Comparison of ENCODE assay signal across 9 mouse cellular contexts in the genomic region with DNA sequence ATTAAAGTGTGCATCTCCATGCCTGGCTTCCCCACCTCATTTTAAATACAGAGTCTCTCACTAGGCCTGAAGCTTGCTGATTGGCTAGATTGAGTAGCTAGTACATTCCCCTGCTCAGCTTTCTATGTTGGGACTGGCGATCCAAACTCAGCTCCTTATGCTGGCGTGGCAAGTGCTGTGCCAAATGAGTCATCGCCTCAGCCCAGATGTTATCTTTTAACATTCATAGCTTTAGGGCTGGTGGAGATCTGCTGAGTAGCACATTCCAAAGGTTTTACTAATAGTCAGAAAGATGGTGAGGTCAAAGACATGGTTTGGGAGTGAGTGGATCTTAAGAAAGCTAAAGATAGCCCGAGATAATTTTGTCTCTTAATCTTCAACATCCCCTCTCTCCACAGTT. TPM values are rescaled to one million over a fixed set of nuclear protein-coding genes. Genes with fewer than 3 reads are reported as not detected.
DNase-seq lines count a peak whose midpoint lies in the region; ATAC-seq and TF ChIP-seq lines count a peak whose summit lies in the region.
"Had no signal": no experiment of that assay in that cellular context is flagged by ENCODE, and none has a peak within 500 bp of the region (broad histone marks: within the 10 kb centered on the region; RNA-seq: fewer than 3 reads in every experiment).

No protein-coding gene starts in this region.

- H3K4me2 ChIP-seq in heart, embryonic 14.5 days (ENCODE audit: low read length) = no peak overlapping the region
- no peak overlapping the region for H3K4me2 ChIP-seq in lung, embryonic 15.5 days
- H3K4me2 ChIP-seq in midbrain, embryonic 11.5 days = no peak overlapping the region
- H3K4me2 ChIP-seq: limb, embryonic 13.5 days had no signal

- in situ Hi-C loops in ES-E14 (cut with MboI; ENCODE audit: low sequenced_read_pairs in 2 of 2, unreplicated experiment in 2 of 2) = no loop called here

- H3K9me3 ChIP-seq in ES-E14 (ENCODE audit: control insufficient read depth, insufficient read depth, low read depth, low read length) = no peaks in the 10 kb centered on the region
- no peaks in the 10 kb centered on the region for H3K9me3 ChIP-seq in heart, embryonic 14.5 days (ENCODE audit: control insufficient read depth, low read length)
- H3K9me3 ChIP-seq in lung, embryonic 15.5 days = no peaks in the 10 kb centered on the region
- no peaks in the 10 kb centered on the region for H3K9me3 ChIP-seq in midbrain, embryonic 11.5 days (ENCODE audit: control insufficient read depth, low read length)
- H3K9me3 ChIP-seq: limb, embryonic 13.5 days had no signal

- no peak overlapping the region for H3K9ac ChIP-seq in ES-E14 (ENCODE audit: insufficient read depth, low read depth, low read length, poor library complexity, severe bottlenecking)
- no peak overlapping the region for H3K9ac ChIP-seq in heart, embryonic 14.5 days (ENCODE audit: low read length)
- no peak overlapping the region for H3K9ac ChIP-seq in lung, embryonic 15.5 days
- no peak overlapping the region for H3K9ac ChIP-seq in midbrain, embryonic 11.5 days (ENCODE audit: low read length)
- H3K9ac ChIP-seq: limb, embryonic 13.5 days had no signal

- H3K27ac ChIP-seq in ES-E14 (ENCODE audit: insufficient read depth, low read depth, low read length, poor library complexity, severe bottlenecking) = no peak overlapping the region
- peak overlapping the region; percentile 30 to 35; a peak in 2 of 4 replicates for H3K27ac ChIP-seq in heart, embryonic 14.5 days (replicated peaks in 1 of 2; ENCODE audit: control insufficient read depth in 1 of 2, insufficient read depth in 1 of 2, low read depth in 2 of 2, low read length in 2 of 2)
- H3K27ac ChIP-seq in lung, embryonic 15.5 days = 0 out of 2 replicates have a peak overlapping the region, but pooled peaks have one; percentile 33
- H3K27ac ChIP-seq in midbrain, embryonic 11.5 days (ENCODE audit: low read depth, low read length) = no peak overlapping the region
- H3K27ac ChIP-seq: limb, embryonic 13.5 days had no signal

- no peak for DNase-seq in ES-E14 (ENCODE audit: low read depth, low spot score)
- peak; percentile 70 to 77 for DNase-seq in adrenal gland, postnatal 36 days
- DNase-seq in spleen, postnatal 36 days (ENCODE audit: low spot score in 2 of 2) = no peak
- DNase-seq in thymus, postnatal 0 days (ENCODE audit: low spot score) = no peak
- no peak for DNase-seq in spleen, adult 12 weeks (ENCODE audit: low spot score)
- no peak for DNase-seq in midbrain, embryonic 11.5 days (ENCODE audit: low spot score, missing footprints)

- peak; percentile 43; the same call in 1 of the 2 replicates for ATAC-seq in heart, embryonic 14.5 days (ENCODE audit: insufficient number of reproducible peaks, insufficient read depth, low FRiP score, low read depth)
- ATAC-seq in lung, embryonic 15.5 days (ENCODE audit: borderline replicate concordance, extremely low read depth, low FRiP score, low TSS enrichment) = peak; percentile 81
- no peak for ATAC-seq in midbrain, embryonic 11.5 days (ENCODE audit: low FRiP score)

- no peaks in the 10 kb centered on the region for H3K36me3 ChIP-seq in ES-E14 (ENCODE audit: control insufficient read depth, insufficient read depth, low read length, poor library complexity, severe bottlenecking)
- H3K36me3 ChIP-seq in heart, embryonic 14.5 days (ENCODE audit: control insufficient read depth, insufficient read depth, low read length) = peaks cover 39% of the 10 kb centered on the region
- no peaks in the 10 kb centered on the region for H3K36me3 ChIP-seq in lung, embryonic 15.5 days
- H3K36me3 ChIP-seq in midbrain, embryonic 11.5 days (ENCODE audit: control insufficient read depth, insufficient read depth, low read length) = no peaks in the 10 kb centered on the region

- H3K27me3 ChIP-seq in heart, embryonic 14.5 days (ENCODE audit: control insufficient read depth, insufficient read depth, low read length) = no peaks in the 10 kb centered on the region
- H3K27me3 ChIP-seq in lung, embryonic 15.5 days = no peaks in the 10 kb centered on the region
- no peaks in the 10 kb centered on the region for H3K27me3 ChIP-seq in midbrain, embryonic 11.5 days (ENCODE audit: control insufficient read depth, insufficient read depth, low read length)
- H3K27me3 ChIP-seq: limb, embryonic 13.5 days had no signal

- 3% methylated on average over 4 of the region's 4 CpGs for WGBS in heart, embryonic 14.5 days
- 19% methylated on average over 4 of the region's 4 CpGs for WGBS in lung, embryonic 15.5 days
- 71% methylated on average over 4 of the region's 4 CpGs for WGBS in midbrain, embryonic 11.5 days

- H3K4me1 ChIP-seq in ES-E14 (ENCODE audit: control insufficient read depth in 2 of 2, insufficient read depth in 2 of 2, low read length in 2 of 2, poor library complexity in 1 of 2) = no peaks in the 10 kb centered on the region
- H3K4me1 ChIP-seq in heart, embryonic 14.5 days (ENCODE audit: control insufficient read depth in 2 of 2, insufficient read depth in 2 of 2, low read length in 2 of 2) = peaks cover 3 to 9% of the 10 kb centered on the region in 2 experiments; a peak in 3 of 4 replicates
- H3K4me1 ChIP-seq in lung, embryonic 15.5 days = peaks cover 6% of the 10 kb centered on the region; the same call in 1 of the 2 replicates
- H3K4me1 ChIP-seq in midbrain, embryonic 11.5 days (ENCODE audit: control insufficient read depth, insufficient read depth, low read length) = no peaks in the 10 kb centered on the region

- no peak overlapping the region for H3K4me3 ChIP-seq in ES-E14 (ENCODE audit: insufficient read depth in 1 of 2, low read depth in 1 of 2, low read length in 2 of 2, poor library complexity in 1 of 2, severe bottlenecking in 1 of 2)
- no peak overlapping the region for H3K4me3 ChIP-seq in heart, embryonic 14.5 days (ENCODE audit: control insufficient read depth in 1 of 2, insufficient read depth in 1 of 2, low read depth in 1 of 2, low read length in 2 of 2)
- H3K4me3 ChIP-seq in lung, embryonic 15.5 days = no peak overlapping the region
- H3K4me3 ChIP-seq in midbrain, embryonic 11.5 days (ENCODE audit: low read depth, low read length) = no peak overlapping the region
- H3K4me3 ChIP-seq: limb, embryonic 13.5 days had no signal

TF ChIP-seq in ES-E14, 5 proteins besides CTCF, POLR2A, EP300 and RAD21:
- TF ChIP-seq ZNF384 (IDR thresholded peaks at IDR 0.05; ENCODE audit: low read depth, low read length) = no peak
- peak; percentile 71 for TF ChIP-seq MAFK (IDR thresholded peaks at IDR 0.05; ENCODE audit: insufficient read depth, low read depth, low read length)

RNA-seq across cellular contexts. Expression of gene Ccdc80, which starts 17.3 kb away (rescaled TPM):
- 0.69 and 2.6 TPM in 2 replicates for total RNA-seq in ES-E14 (2012; rRNA removed)
- total RNA-seq in adrenal gland, postnatal 36 days (2021) = 10 to 100 TPM; 29.7 to 77.4 TPM
- polyA plus RNA-seq in heart, embryonic 14.5 days (2014; fragmentation: Nextera tagmentation; extraction: Ambion mirVana) = 88.5 and 96.2 TPM in 2 replicates
- 73.1 and 73.5 TPM in 2 replicates for polyA plus RNA-seq in lung, embryonic 15.5 days (2015; fragmentation: Nextera tagmentation; extraction: Ambion mirVana)
- polyA plus RNA-seq in thymus, postnatal 0 days (2015; fragmentation: Nextera tagmentation; extraction: Ambion mirVana) = 19.3 and 22.5 TPM in 2 replicates
- 27.1 and 27.4 TPM in 2 replicates for polyA plus RNA-seq in midbrain, embryonic 11.5 days (2014; fragmentation: Nextera tagmentation; extraction: Ambion mirVana)

RNA-seq across cellular contexts. Expression of gene Slc35a5, which starts 48.0 kb away (rescaled TPM):
- total RNA-seq in ES-E14 (2012; rRNA removed) = 9.3 and 10.0 TPM in 2 replicates
- 10 to 100 TPM; 29.6 to 39.0 TPM for total RNA-seq in adrenal gland, postnatal 36 days (2021)
- 18.0 and 19.8 TPM in 2 replicates for polyA plus RNA-seq in heart, embryonic 14.5 days (2014; fragmentation: Nextera tagmentation; extraction: Ambion mirVana)
- polyA plus RNA-seq in lung, embryonic 15.5 days (2015; fragmentation: Nextera tagmentation; extraction: Ambion mirVana) = 16.1 and 23.1 TPM in 2 replicates
- polyA plus RNA-seq in thymus, postnatal 0 days (2015; fragmentation: Nextera tagmentation; extraction: Ambion mirVana) = 20.1 and 23.9 TPM in 2 replicates
- polyA plus RNA-seq in midbrain, embryonic 11.5 days (2014; fragmentation: Nextera tagmentation; extraction: Ambion mirVana) = 14.8 and 18.2 TPM in 2 replicates

RNA-seq across cellular contexts. Expression of gene Atg3, which starts 48.1 kb away (rescaled TPM):
- 9.3 and 14.0 TPM in 2 replicates for total RNA-seq in ES-E14 (2012; rRNA removed)
- total RNA-seq in adrenal gland, postnatal 36 days (2021) = 10 to 100 TPM; 53.2 to 62.6 TPM
- 30.5 and 30.7 TPM in 2 replicates for polyA plus RNA-seq in heart, embryonic 14.5 days (2014; fragmentation: Nextera tagmentation; extraction: Ambion mirVana)
- polyA plus RNA-seq in lung, embryonic 15.5 days (2015; fragmentation: Nextera tagmentation; extraction: Ambion mirVana) = 37.0 and 39.1 TPM in 2 replicates
- polyA plus RNA-seq in thymus, postnatal 0 days (2015; fragmentation: Nextera tagmentation; extraction: Ambion mirVana) = 54.7 and 55.6 TPM in 2 replicates
- polyA plus RNA-seq in midbrain, embryonic 11.5 days (2014; fragmentation: Nextera tagmentation; extraction: Ambion mirVana) = 41.1 and 41.6 TPM in 2 replicates

Comparison
In these comparisons a context has a peak if more than half of its experiments do, and no peak if none do; other contexts are left out.
1. DNase-seq: peak in adrenal gland, postnatal 36 days (2 of 2); none in ES-E14 (single experiment), spleen, postnatal 36 days (0 of 2), thymus, postnatal 0 days (single experiment), spleen, adult 12 weeks (single experiment) and midbrain, embryonic 11.5 days (single experiment).
2. H3K27ac ChIP-seq: peak in heart, embryonic 14.5 days (2 of 2) and lung, embryonic 15.5 days (single experiment); none in ES-E14 (single experiment) and midbrain, embryonic 11.5 days (single experiment).